Mouse (Mus musculus) spleen, adult 2 months (tissue): ENCODE data around the gene Cars. TPM values are rescaled to one million over a fixed set of nuclear protein-coding genes. Genes with fewer than 3 reads are reported as not detected.

Experiments
- DNase-seq, 2 experiments: peaks; one replicate each; pipeline versions ENCODE4 v3.0.0 to v3.0.0-alpha.2; 2012 to 2021; ENCODE audit warnings: low spot score in 2 of 2, low read depth in 1 of 2
- H3K27ac ChIP-seq: fragments of 200-500 bp; 2 replicates; pipeline ENCODE4 v1.5.1; 2012; ENCODE audit warnings: low read length, inconsistent platforms; ENCODE audit not compliant: insufficient read depth
- H3K27me3 ChIP-seq: fragments of 200-500 bp; 2 replicates; pipeline ENCODE4 v1.6.1; 2012; ENCODE audit warnings: mild to moderate bottlenecking, moderate library complexity, low read length, inconsistent platforms; ENCODE audit not compliant: control insufficient read depth, insufficient read depth
- H3K36me3 ChIP-seq: fragments of 200-500 bp; 2 replicates; pipeline ENCODE4 v1.6.1; 2012; ENCODE audit warnings: mild to moderate bottlenecking, low read length, inconsistent platforms; ENCODE audit not compliant: control insufficient read depth, insufficient read depth
- H3K4me1 ChIP-seq: fragments of 200-500 bp; 2 replicates; pipeline ENCODE4 v1.6.1; 2011; ENCODE audit warnings: inconsistent platforms; ENCODE audit not compliant: control insufficient read depth, insufficient read depth, insufficient read length
- H3K4me3 ChIP-seq: fragments of 200-500 bp; 2 replicates; pipeline ENCODE4 v1.5.1; 2011; ENCODE audit warnings: mild to moderate bottlenecking, inconsistent platforms; ENCODE audit not compliant: insufficient read depth, insufficient read length; ENCODE audit errors: extremely low read depth
- CTCF ChIP-seq: fragments of 200-500 bp; IDR thresholded peaks from 2 replicates; pipeline ENCODE4 v1.5.1; 2011; ENCODE audit warnings: mild to moderate bottlenecking, inconsistent platforms; ENCODE audit not compliant: insufficient read depth, insufficient read length, insufficient replicate concordance; ENCODE audit errors: extremely low read depth
- POLR2A ChIP-seq: fragments of 200-500 bp; IDR thresholded peaks from 2 replicates; pipeline ENCODE4 v1.6.1; 2011; ENCODE audit warnings: low read depth, low read length, inconsistent platforms
- WGBS: fragments of 180-500 bp; shearing (Covaris S2); methylation state at CpG from one replicate; pipeline ENCODE4 v1.1.7; 2018; 5-methylcytosine and 5-hydroxymethylcytosine counted together
- polyA plus RNA-seq: library from polyadenylated mRNA; depleted of rRNA; stranded (reverse); fragments of >200 nt; gene quantifications from 2 replicates; pipeline ENCODE4 v1.2.3, GENCODE M21; 2012

The Cars gene
- polyA plus RNA-seq, 1 experiment: 12.2 TPM

- 1% methylated on average over 10 of the region's 10 CpGs for WGBS
- Histone ChIP-seq H3K4me1 (peaks cover 17% of the 10 kb centered on the region), H3K27ac (peak overlapping the region; percentile 86), H3K36me3 (no peaks in the 10 kb centered on the region), H3K27me3 (no peaks in the 10 kb centered on the region), H3K4me3 (peak overlapping the region; percentile 57)
- DNase-seq: peak in 1 of 2 experiments; percentile 17
- TF ChIP-seq CTCF: no peak
- no peak; the same call in 1 of the 2 replicates for TF ChIP-seq POLR2A
These were observed 27.8 kb upstream of the Cars start for GRCm38 (mm10) chr7:143627555-143628286.

- H3K27me3 ChIP-seq: no peaks in the 10 kb centered on the region
- TF ChIP-seq POLR2A (no peak), CTCF (no peak)
- no peak for DNase-seq
- no peaks in the 10 kb centered on the region for H3K36me3 ChIP-seq
- 17% methylated on average over 2 of the region's 2 CpGs for WGBS
- peaks cover 17% of the 10 kb centered on the region for H3K4me1 ChIP-seq
- H3K27ac ChIP-seq: peak overlapping the region; percentile 76
- H3K4me3 ChIP-seq: peak overlapping the region; percentile 31; the same call in 1 of the 2 replicates
These were observed 26.3 kb upstream of the Cars start for GRCm38 (mm10) chr7:143626178-143626577.

DNA sequence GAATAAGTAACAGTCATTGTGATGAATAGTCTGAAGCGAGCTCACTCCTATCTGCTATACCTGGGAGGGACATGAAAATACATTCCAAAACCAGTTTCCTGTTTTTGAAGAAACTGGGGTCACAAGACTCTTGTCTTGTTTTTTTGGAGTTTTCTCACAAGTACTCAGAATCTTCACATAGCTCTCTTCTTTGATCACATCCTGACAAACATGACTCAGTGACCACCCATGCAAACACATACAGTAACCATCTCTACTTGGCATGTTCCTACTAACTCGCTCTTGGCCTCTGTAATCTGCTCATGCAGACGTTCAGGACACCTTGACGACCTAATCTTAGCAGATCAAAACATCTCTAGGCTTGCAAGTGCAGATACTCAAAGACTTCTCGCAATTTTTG, 25.3 kb upstream of the Cars start:
- TF ChIP-seq POLR2A (no peak), CTCF (no peak)
- 26% methylated on average over 5 of the region's 5 CpGs for WGBS
- H3K27me3 ChIP-seq: no peaks in the 10 kb centered on the region
- peaks cover 17% of the 10 kb centered on the region for H3K4me1 ChIP-seq
- 0 out of 2 replicates have a peak, but pooled peaks cover 1% of the 10 kb centered on the region for H3K36me3 ChIP-seq
- DNase-seq: peak in 1 of 2 experiments; percentile 54
- no peak overlapping the region for H3K4me3 ChIP-seq
- peak overlapping the region; percentile 49; the same call in 1 of the 2 replicates for H3K27ac ChIP-seq

- Histone ChIP-seq H3K27me3 (no peaks in the 10 kb centered on the region), H3K4me3 (0 out of 2 replicates have a peak overlapping the region, but pooled peaks have one; percentile 21), H3K27ac (peak overlapping the region; percentile 58; the same call in 1 of the 2 replicates), H3K4me1 (peaks cover 17% of the 10 kb centered on the region), H3K36me3 (0 out of 2 replicates have a peak, but pooled peaks cover 1% of the 10 kb centered on the region)
- 38% methylated on average over 3 of the region's 3 CpGs for WGBS
- no peak for DNase-seq
- TF ChIP-seq CTCF: no peak
- TF ChIP-seq POLR2A: no peak
These were observed 24.7 kb upstream of the Cars start for GRCm38 (mm10) chr7:143624561-143624960.

DNA sequence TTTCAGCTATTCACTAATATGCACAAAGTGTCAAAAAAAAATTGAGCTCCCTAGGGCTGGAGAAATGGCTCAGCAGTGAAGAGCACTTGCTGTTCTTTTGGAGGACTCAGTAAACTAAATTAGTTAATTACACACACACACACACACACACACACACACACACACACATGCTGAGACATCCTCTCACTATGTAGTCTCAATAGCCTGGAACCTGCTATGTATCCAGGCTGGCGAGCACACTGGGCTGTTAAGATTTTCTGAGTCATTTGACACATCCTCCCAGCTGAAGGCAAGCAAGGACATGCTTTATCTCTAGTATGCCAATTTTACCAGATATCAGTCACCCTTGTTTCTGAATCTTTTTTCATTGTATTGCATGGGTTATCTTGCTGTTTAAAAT, 21.1 kb upstream of the Cars start:
- WGBS: 91% methylated on average over 1 of the region's 1 CpGs
- no peak for DNase-seq
- Histone ChIP-seq H3K4me1 (peaks cover 4% of the 10 kb centered on the region), H3K27me3 (no peaks in the 10 kb centered on the region), H3K27ac (no peak overlapping the region), H3K36me3 (peaks cover 14% of the 10 kb centered on the region), H3K4me3 (no peak overlapping the region)
- TF ChIP-seq CTCF: no peak
- TF ChIP-seq POLR2A: no peak

- Histone ChIP-seq H3K27me3 (no peaks in the 10 kb centered on the region), H3K36me3 (peaks cover 14% of the 10 kb centered on the region), H3K4me3 (no peak overlapping the region), H3K4me1 (no peaks in the 10 kb centered on the region), H3K27ac (no peak overlapping the region)
- 37% methylated on average over 9 of the region's 9 CpGs for WGBS
- no peak for DNase-seq
- TF ChIP-seq POLR2A: no peak
- TF ChIP-seq CTCF: no peak
These were observed 14.7 kb upstream of the Cars start for GRCm38 (mm10) chr7:143614404-143615135.
